Mouse (Mus musculus) spleen, adult 2 months (tissue): Measurements from ENCODE around the gene Sprtn. TPM values are rescaled to one million over a fixed set of nuclear protein-coding genes. Genes with fewer than 3 reads are reported as not detected.

Experiments used
- DNase-seq, 2 experiments: peaks; one replicate each; pipeline versions ENCODE4 v3.0.0 to v3.0.0-alpha.2; 2012 to 2021; ENCODE audit warnings: low spot score in 2 of 2, low read depth in 1 of 2
- H3K27ac ChIP-seq: fragments of 200-500 bp; 2 replicates; pipeline ENCODE4 v1.5.1; 2012; ENCODE audit warnings: low read length, inconsistent platforms; ENCODE audit not compliant: insufficient read depth
- H3K27me3 ChIP-seq: fragments of 200-500 bp; 2 replicates; pipeline ENCODE4 v1.6.1; 2012; ENCODE audit warnings: mild to moderate bottlenecking, moderate library complexity, low read length, inconsistent platforms; ENCODE audit not compliant: control insufficient read depth, insufficient read depth
- H3K36me3 ChIP-seq: fragments of 200-500 bp; 2 replicates; pipeline ENCODE4 v1.6.1; 2012; ENCODE audit warnings: mild to moderate bottlenecking, low read length, inconsistent platforms; ENCODE audit not compliant: control insufficient read depth, insufficient read depth
- H3K4me1 ChIP-seq: fragments of 200-500 bp; 2 replicates; pipeline ENCODE4 v1.6.1; 2011; ENCODE audit warnings: inconsistent platforms; ENCODE audit not compliant: control insufficient read depth, insufficient read depth, insufficient read length
- H3K4me3 ChIP-seq: fragments of 200-500 bp; 2 replicates; pipeline ENCODE4 v1.5.1; 2011; ENCODE audit warnings: mild to moderate bottlenecking, inconsistent platforms; ENCODE audit not compliant: insufficient read depth, insufficient read length; ENCODE audit errors: extremely low read depth
- CTCF ChIP-seq: fragments of 200-500 bp; IDR thresholded peaks from 2 replicates; pipeline ENCODE4 v1.5.1; 2011; ENCODE audit warnings: mild to moderate bottlenecking, inconsistent platforms; ENCODE audit not compliant: insufficient read depth, insufficient read length, insufficient replicate concordance; ENCODE audit errors: extremely low read depth
- POLR2A ChIP-seq: fragments of 200-500 bp; IDR thresholded peaks from 2 replicates; pipeline ENCODE4 v1.6.1; 2011; ENCODE audit warnings: low read depth, low read length, inconsistent platforms
- WGBS: fragments of 180-500 bp; shearing (Covaris S2); methylation state at CpG from one replicate; pipeline ENCODE4 v1.1.7; 2018; 5-methylcytosine and 5-hydroxymethylcytosine counted together
- polyA plus RNA-seq: library from polyadenylated mRNA; depleted of rRNA; stranded (reverse); fragments of >200 nt; gene quantifications from 2 replicates; pipeline ENCODE4 v1.2.3, GENCODE M21; 2012

The Sprtn gene
- polyA plus RNA-seq, 1 experiment = 11.2 TPM

- DNase-seq = no peak
- Histone ChIP-seq H3K4me3 (peak overlapping the region; percentile 99), H3K36me3 (peaks cover 34% of the 10 kb centered on the region), H3K4me1 (peaks cover 7% of the 10 kb centered on the region; the same call in 1 of the 2 replicates), H3K27me3 (no peaks in the 10 kb centered on the region), H3K27ac (peak overlapping the region; percentile 67)
- 5% methylated on average over 31 of the region's 31 CpGs for WGBS
- TF ChIP-seq CTCF = no peak
- TF ChIP-seq POLR2A = no peak
Observed at GRCm38 (mm10) chr8:124898251-124898905, 692 bp downstream of the Sprtn start.

GRCm38 (mm10) chr8:124903198-124903597 is 5.5 kb downstream of the Sprtn start:
- Histone ChIP-seq H3K36me3 (peaks cover 43% of the 10 kb centered on the region), H3K4me1 (peaks cover 7% of the 10 kb centered on the region; the same call in 1 of the 2 replicates), H3K27ac (no peak overlapping the region), H3K27me3 (no peaks in the 10 kb centered on the region), H3K4me3 (no peak overlapping the region)
- WGBS = 97% methylated on average over 15 of the region's 15 CpGs
- DNase-seq = no peak
- no peak for TF ChIP-seq POLR2A
- TF ChIP-seq CTCF = no peak

GRCm38 (mm10) chr8:124905482-124905881 is 7.8 kb downstream of the Sprtn start:
- no peak for DNase-seq
- H3K27ac ChIP-seq = no peak overlapping the region
- no peaks in the 10 kb centered on the region for H3K27me3 ChIP-seq
- H3K4me1 ChIP-seq = no peaks in the 10 kb centered on the region
- no peak for TF ChIP-seq CTCF
- no peak for TF ChIP-seq POLR2A
- peaks cover 45% of the 10 kb centered on the region for H3K36me3 ChIP-seq
- 88% methylated on average over 2 of the region's 2 CpGs for WGBS
- H3K4me3 ChIP-seq = no peak overlapping the region

GRCm38 (mm10) chr8:124909936-124910335 is 12.2 kb downstream of the Sprtn start:
- Histone ChIP-seq H3K4me3 (no peak overlapping the region), H3K27ac (no peak overlapping the region), H3K4me1 (no peaks in the 10 kb centered on the region), H3K36me3 (peaks cover 25% of the 10 kb centered on the region), H3K27me3 (no peaks in the 10 kb centered on the region)
- DNase-seq = no peak
- 95% methylated on average over 16 of the region's 16 CpGs for WGBS
- TF ChIP-seq CTCF = no peak
- TF ChIP-seq POLR2A = no peak

- H3K27ac ChIP-seq = no peak overlapping the region
- H3K36me3 ChIP-seq = peaks cover 27% of the 10 kb centered on the region
- no peak for DNase-seq
- WGBS = 91% methylated on average over 10 of the region's 10 CpGs
- TF ChIP-seq POLR2A (no peak), CTCF (no peak)
- no peak overlapping the region for H3K4me3 ChIP-seq
- H3K27me3 ChIP-seq = no peaks in the 10 kb centered on the region
- no peaks in the 10 kb centered on the region for H3K4me1 ChIP-seq
Observed at GRCm38 (mm10) chr8:124910349-124910748, 12.7 kb downstream of the Sprtn start.

GRCm38 (mm10) chr8:124911938-124912872 is 14.5 kb downstream of the Sprtn start:
- Histone ChIP-seq H3K4me1 (no peaks in the 10 kb centered on the region), H3K36me3 (peaks cover 21% of the 10 kb centered on the region), H3K4me3 (no peak overlapping the region), H3K27me3 (no peaks in the 10 kb centered on the region), H3K27ac (no peak overlapping the region)
- DNase-seq = no peak
- 79% methylated on average over 17 of the region's 17 CpGs for WGBS
- no peak for TF ChIP-seq POLR2A
- TF ChIP-seq CTCF = no peak

- TF ChIP-seq POLR2A (no peak), CTCF (no peak)
- WGBS = 96% methylated on average over 5 of the region's 5 CpGs
Observed at GRCm38 (mm10) chr8:124914061-124914460, 16.4 kb downstream of the Sprtn start.

More at GRCm38 (mm10) chr8:124914061-124914460, 16.4 kb downstream of the Sprtn start:
- Histone ChIP-seq H3K4me1 (no peaks in the 10 kb centered on the region), H3K27ac (no peak overlapping the region), H3K36me3 (peaks cover 16% of the 10 kb centered on the region), H3K4me3 (no peak overlapping the region), H3K27me3 (no peaks in the 10 kb centered on the region)
- DNase-seq = no peak
